Mouse (Mus musculus) embryonic facial prominence, embryonic 11.5 days (tissue): Measurements from ENCODE around the gene Grin3b. TPM values are rescaled to one million over a fixed set of nuclear protein-coding genes. Genes with fewer than 3 reads are reported as not detected.

Experiments
- ATAC-seq: fragments of 200-750 bp; cut with Nextera tagmentation; replicated peaks from 2 replicates; pipeline ENCODE4 v1.8.0; 2017; ENCODE audit warnings: low read depth; ENCODE audit not compliant: insufficient number of reproducible peaks, low FRiP score, low TSS enrichment
- DNase-seq: peaks from one replicate; pipeline ENCODE4 v3.0.0-alpha.2; 2015; ENCODE audit warnings: low spot score
- H3K27ac ChIP-seq: fragments of 300-500 bp; sonication (generic); replicated peaks from 2 replicates; pipeline ENCODE4 v1.5.1; 2014; ENCODE audit warnings: mild to moderate bottlenecking, low read depth, low read length, control low read depth
- H3K27me3 ChIP-seq: fragments of 300-500 bp; sonication (generic); 2 replicates; pipeline ENCODE4 v1.6.1; 2014; ENCODE audit warnings: mild to moderate bottlenecking, low read length, moderate library complexity, mixed read lengths; ENCODE audit not compliant: control insufficient read depth, insufficient read depth
- H3K36me3 ChIP-seq: fragments of 300-500 bp; sonication (generic); replicated peaks from 2 replicates; pipeline ENCODE4 v1.6.1; 2014; ENCODE audit warnings: low read depth, mild to moderate bottlenecking, low read length, moderate library complexity, mixed read lengths; ENCODE audit not compliant: control insufficient read depth, insufficient read depth
- H3K4me1 ChIP-seq: fragments of 300-500 bp; sonication (generic); 2 replicates; pipeline ENCODE4 v1.6.1; 2014; ENCODE audit warnings: low read length, mixed read lengths; ENCODE audit not compliant: control insufficient read depth, insufficient read depth
- H3K4me2 ChIP-seq: fragments of 300-500 bp; sonication (generic); 2 replicates; pipeline ENCODE4 v1.6.1; 2014; ENCODE audit warnings: low read depth, mild to moderate bottlenecking, control low read depth, low read length, moderate library complexity
- H3K4me3 ChIP-seq: fragments of 300-500 bp; sonication (generic); 2 replicates; pipeline ENCODE4 v1.5.1; 2014; ENCODE audit warnings: low read depth, low read length, control low read depth
- H3K9ac ChIP-seq: fragments of 300-500 bp; sonication (generic); replicated peaks from 2 replicates; pipeline ENCODE4 v1.6.1; 2014; ENCODE audit warnings: mild to moderate bottlenecking, control low read depth, low read length
- H3K9me3 ChIP-seq: fragments of 300-500 bp; sonication (generic); replicated peaks from 2 replicates; pipeline ENCODE4 v1.6.1; 2016; ENCODE audit warnings: mild to moderate bottlenecking, low read length, inconsistent platforms, mixed read lengths; ENCODE audit not compliant: control insufficient read depth
- WGBS: fragments of 180-500 bp; shearing (Covaris S2); extraction: QIAGEN DNeasy Blood & Tissue Kit; methylation state at CpG from one replicate; pipeline ENCODE4 v1.1.7; 2014; 5-methylcytosine and 5-hydroxymethylcytosine counted together
- polyA plus RNA-seq: library from polyadenylated mRNA; unstranded; fragments of >200 nt; fragmentation: Nextera tagmentation; extraction: Ambion mirVana; gene quantifications from 2 replicates; pipeline ENCODE4 v1.2.1, GENCODE M21; 2014

Grin3b gene
- polyA plus RNA-seq, 1 experiment from 2014 or later, result 0.21 TPM

DNA sequence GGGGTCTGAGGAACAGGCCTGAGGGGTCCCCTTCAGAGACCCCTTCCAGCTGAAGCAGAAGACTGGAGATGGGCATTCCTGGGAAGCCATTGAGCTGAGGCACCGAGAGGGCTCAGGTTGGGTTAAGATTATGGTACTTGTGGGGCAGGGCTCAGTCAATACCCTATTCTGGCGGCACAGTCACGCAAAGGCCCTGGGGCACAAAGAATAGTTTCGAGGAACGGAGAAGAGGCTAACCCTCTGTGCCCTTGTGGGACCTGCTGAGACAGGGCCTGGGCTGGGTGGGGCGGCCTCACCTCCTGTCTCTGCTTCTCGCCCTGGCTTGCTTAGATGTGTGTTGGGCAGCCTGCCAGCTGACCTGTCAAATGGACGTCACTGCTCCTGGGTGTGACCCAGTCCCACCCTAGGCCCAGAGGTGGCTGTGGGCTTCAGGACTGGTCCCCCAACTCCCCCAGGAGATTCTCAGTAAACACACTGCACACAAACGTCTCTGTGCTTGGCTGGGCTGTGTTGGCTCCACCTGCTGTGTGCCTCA lies 37.3 kb upstream of the Grin3b start:
- Histone ChIP-seq H3K4me1 (peaks cover 16% of the 10 kb centered on the region; the same call in 1 of the 2 replicates), H3K4me2 (no peak overlapping the region), H3K27ac (peak overlapping the region; percentile 52), H3K36me3 (no peaks in the 10 kb centered on the region; the same call in 1 of the 2 replicates), H3K27me3 (no peaks in the 10 kb centered on the region), H3K4me3 (no peak overlapping the region), H3K9ac (no peak overlapping the region), H3K9me3 (no peaks in the 10 kb centered on the region)
- WGBS, result 58% methylated on average over 9 of the region's 9 CpGs
- DNase-seq (no peak), ATAC-seq (no peak)

DNA sequence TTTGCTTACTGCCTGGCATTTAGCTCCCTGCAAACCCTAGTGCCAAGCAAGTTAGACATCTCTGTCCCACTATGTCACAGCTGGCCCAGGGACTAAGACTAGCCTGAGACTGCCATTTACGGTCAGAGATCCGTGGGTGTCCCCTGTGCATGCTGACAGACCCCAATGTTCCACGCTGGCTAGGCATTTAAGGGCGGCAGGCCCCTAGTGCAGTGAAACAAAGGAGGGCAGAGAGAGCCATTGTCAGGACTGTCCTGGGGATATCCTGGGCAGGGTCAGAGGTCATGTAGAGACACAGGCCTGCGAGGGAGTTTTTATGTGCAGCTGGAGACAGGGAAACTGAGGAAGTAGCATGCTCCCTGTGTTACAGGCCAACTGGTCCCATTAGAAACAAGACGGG lies 36.7 kb upstream of the Grin3b start:
- no peak for DNase-seq
- Histone ChIP-seq H3K27me3 (no peaks in the 10 kb centered on the region), H3K4me3 (no peak overlapping the region), H3K36me3 (no peaks in the 10 kb centered on the region; the same call in 1 of the 2 replicates), H3K9ac (no peak overlapping the region), H3K4me1 (peaks cover 14% of the 10 kb centered on the region; the same call in 1 of the 2 replicates), H3K9me3 (no peaks in the 10 kb centered on the region), H3K4me2 (no peak overlapping the region), H3K27ac (no peak overlapping the region)
- 52% methylated on average over 6 of the region's 6 CpGs for WGBS
- no peak for ATAC-seq

DNA sequence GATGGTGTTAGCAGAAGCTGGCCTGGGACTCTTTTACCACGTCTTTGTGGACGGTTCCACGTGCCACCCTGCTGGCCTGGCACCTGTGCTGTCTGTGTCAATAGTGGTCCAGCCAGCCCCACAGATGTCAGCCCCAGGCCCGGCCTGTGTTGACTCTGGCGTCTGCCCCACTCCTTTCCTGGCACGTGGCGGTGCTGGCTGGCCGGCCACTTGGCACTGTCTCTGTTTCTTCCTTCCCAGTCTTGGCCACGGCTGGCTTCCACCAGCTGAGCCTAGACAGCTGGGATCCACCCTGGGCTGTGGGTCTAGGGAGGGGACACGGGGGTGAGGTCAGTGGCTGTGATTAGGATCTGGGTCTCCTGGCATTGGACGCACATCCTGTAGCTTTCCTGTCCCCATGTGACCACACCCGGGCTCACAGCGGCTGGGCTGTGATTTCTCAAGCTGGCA lies 36.2 kb upstream of the Grin3b start:
- ATAC-seq (no peak), DNase-seq (no peak)
- no peaks in the 10 kb centered on the region for H3K9me3 ChIP-seq
- peaks cover 11% of the 10 kb centered on the region; the same call in 1 of the 2 replicates for H3K4me1 ChIP-seq
- H3K36me3 ChIP-seq, result no peaks in the 10 kb centered on the region; the same call in 1 of the 2 replicates
- WGBS, result 73% methylated on average over 13 of the region's 13 CpGs
- no peaks in the 10 kb centered on the region for H3K27me3 ChIP-seq
- H3K4me2 ChIP-seq, result no peak overlapping the region
- no peak overlapping the region for H3K4me3 ChIP-seq
- no peak overlapping the region for H3K27ac ChIP-seq
- no peak overlapping the region for H3K9ac ChIP-seq

DNA sequence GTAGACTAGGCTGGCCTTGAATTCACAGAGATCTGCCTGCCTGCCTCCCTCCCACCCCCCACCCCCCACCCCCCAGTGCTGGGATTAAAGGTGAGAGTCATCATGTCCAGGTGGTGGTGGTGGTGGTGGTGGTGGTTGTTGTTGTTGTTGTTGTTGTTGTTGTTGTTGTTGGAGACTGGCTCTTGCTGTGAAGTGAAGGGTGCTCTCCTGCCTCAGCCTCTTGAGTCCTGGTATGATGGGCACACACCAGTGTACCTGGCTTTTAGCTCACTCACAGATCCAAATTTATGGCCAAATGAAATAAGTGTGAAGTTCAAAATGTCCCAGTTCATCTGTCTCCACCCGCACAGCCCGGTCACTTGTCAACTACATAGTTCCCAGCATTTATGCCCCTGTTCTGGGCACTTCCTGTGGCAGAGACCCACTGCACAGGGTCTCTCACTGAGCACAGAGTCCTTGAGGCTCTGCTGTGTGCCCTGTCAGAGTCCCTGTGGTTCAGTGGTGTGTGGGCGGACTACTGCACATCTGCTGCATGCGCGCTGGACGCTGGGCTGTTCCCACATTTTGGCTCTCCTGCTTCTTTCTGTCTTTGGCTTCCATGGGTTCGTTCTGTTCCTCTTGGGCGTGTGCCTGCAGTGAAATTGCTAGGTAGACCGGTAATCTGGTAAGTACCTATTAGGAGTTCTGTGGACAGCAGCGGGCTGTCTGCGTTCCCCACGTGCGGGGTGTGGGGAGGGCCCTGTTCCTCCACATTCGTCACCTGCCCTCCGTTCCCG lies 35.5 kb upstream of the Grin3b start:
- ATAC-seq (no peak), DNase-seq (no peak)
- Histone ChIP-seq H3K4me2 (no peak overlapping the region), H3K9me3 (no peaks in the 10 kb centered on the region), H3K36me3 (no peaks in the 10 kb centered on the region; the same call in 1 of the 2 replicates), H3K4me1 (peaks cover 11% of the 10 kb centered on the region; the same call in 1 of the 2 replicates), H3K9ac (no peak overlapping the region), H3K27ac (no peak overlapping the region), H3K27me3 (no peaks in the 10 kb centered on the region), H3K4me3 (no peak overlapping the region)
- WGBS, result 85% methylated on average over 16 of the region's 16 CpGs

DNA sequence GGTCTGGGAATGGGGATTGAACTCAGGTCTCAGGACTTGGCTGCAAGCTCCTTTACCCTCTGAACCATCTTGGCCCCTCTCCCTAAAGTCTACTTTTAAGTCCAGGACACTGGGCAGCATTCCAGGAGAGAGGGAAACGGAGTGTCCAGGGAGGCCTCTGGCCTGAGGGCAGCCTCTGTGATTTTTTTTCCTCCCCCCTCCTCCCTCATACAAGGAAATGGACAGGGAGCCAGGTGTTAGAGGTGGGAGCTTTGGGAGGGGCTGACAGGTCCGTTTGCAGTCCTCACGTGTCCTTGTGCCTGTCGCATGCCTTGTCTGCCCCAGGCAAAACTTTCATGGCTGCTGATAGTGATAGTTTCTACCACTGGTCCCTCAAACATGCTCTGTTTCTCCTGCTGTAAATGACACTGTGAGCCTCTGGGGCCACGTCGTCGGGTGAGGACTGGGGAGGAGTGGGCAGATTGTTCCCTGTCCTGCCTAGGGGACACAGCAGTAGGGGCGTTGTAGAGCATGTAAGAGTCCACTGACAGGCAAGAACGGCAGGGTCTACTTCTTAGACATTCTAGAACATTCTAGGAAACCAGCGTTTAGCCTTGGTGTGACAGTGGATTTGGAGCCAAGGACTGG lies 34.1 kb upstream of the Grin3b start:
- Histone ChIP-seq H3K27ac (no peak overlapping the region), H3K4me1 (peaks cover 11% of the 10 kb centered on the region; the same call in 1 of the 2 replicates), H3K9ac (no peak overlapping the region), H3K27me3 (no peaks in the 10 kb centered on the region), H3K4me3 (no peak overlapping the region), H3K36me3 (no peaks in the 10 kb centered on the region; the same call in 1 of the 2 replicates), H3K9me3 (no peaks in the 10 kb centered on the region), H3K4me2 (no peak overlapping the region)
- WGBS, result 65% methylated on average over 10 of the region's 10 CpGs
- DNase-seq (no peak), ATAC-seq (no peak)

DNA sequence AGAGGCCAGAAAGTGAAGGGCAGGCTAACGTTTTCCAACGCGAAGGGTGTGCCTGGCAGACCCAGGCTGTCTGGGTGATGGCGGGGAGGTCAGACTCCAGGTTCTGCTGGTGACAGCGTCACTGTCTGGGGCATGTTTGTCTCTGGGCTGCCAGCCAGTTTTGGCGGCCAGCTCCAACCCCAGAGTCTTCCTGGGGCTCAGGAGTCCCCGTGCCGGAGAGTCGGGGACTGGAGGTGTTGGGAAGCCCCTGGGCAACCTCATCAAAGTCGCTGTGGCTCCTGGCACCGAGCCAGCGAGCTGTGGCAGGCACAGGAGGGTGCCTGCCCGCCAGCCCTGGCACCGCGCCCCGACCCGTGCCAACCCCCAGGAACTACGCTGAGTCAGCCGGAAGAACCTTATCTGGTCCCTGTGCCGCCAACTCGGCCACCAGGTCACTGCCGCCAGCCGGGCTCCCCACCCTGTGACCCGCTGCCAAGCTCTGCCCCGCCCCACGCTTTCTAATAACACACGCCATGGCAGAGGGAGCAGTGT lies 33.5 kb upstream of the Grin3b start:
- DNase-seq (no peak), ATAC-seq (no peak)
- no peak overlapping the region for H3K4me2 ChIP-seq
- H3K4me3 ChIP-seq, result no peak overlapping the region
- 83% methylated on average over 27 of the region's 27 CpGs for WGBS
- no peak overlapping the region for H3K27ac ChIP-seq
- peaks cover 9% of the 10 kb centered on the region; the same call in 1 of the 2 replicates for H3K4me1 ChIP-seq
- H3K27me3 ChIP-seq, result no peaks in the 10 kb centered on the region
- H3K9ac ChIP-seq, result no peak overlapping the region
- H3K36me3 ChIP-seq, result no peaks in the 10 kb centered on the region
- no peaks in the 10 kb centered on the region for H3K9me3 ChIP-seq

DNA sequence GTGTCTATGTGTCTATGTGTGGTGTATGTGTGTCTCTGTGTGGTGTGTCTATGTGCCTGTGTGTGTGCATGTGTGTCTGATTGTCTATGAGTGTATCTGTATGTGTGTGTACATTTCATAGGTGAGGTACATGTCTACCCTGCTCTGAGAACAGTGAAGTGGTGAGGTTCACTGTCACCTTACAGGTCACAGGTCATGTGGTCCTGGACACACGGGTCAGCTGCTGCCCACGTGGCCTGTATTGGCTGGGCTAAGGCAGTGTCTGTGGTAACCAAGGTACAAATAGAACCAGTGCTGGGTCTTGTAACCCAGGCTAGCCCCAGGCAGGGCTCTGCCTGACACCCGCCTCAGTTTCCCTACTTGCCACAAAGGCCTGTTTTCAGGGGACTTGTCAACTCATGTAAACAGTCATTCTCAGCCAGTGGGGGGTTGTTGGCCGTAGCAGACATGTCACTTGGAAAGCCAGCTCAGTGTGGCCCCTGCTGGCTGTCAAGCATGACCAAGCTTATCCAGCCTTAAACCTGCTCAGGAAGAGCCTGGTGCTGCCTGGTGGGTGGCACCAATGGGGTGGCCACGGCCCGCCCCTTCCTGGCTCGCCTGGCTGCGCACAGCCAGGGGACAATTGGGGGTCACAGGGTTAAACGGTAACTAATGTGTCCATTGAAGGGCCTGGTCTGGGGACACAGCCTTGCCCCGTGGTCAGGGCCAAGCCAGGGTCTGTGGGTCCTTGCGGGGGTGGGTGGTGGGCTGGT lies 32.6 kb upstream of the Grin3b start:
- Histone ChIP-seq H3K4me3 (no peak overlapping the region), H3K36me3 (no peaks in the 10 kb centered on the region), H3K9ac (no peak overlapping the region), H3K4me1 (peaks cover 1% of the 10 kb centered on the region; the same call in 1 of the 2 replicates), H3K27me3 (no peaks in the 10 kb centered on the region), H3K27ac (no peak overlapping the region), H3K9me3 (no peaks in the 10 kb centered on the region), H3K4me2 (no peak overlapping the region; the same call in 1 of the 2 replicates)
- ATAC-seq (no peak), DNase-seq (no peak)
- WGBS, result 41% methylated on average over 11 of the region's 11 CpGs
